Mouse (Mus musculus) midbrain, embryonic 15.5 days (tissue): ENCODE data around the gene Tspan14. TPM values are rescaled to one million over a fixed set of nuclear protein-coding genes. Genes with fewer than 3 reads are reported as not detected.

Source experiments
- ATAC-seq: fragments of 200-750 bp; cut with Nextera tagmentation; replicated peaks from 2 replicates; pipeline ENCODE4 v1.8.0; 2017; ENCODE audit warnings: moderate TSS enrichment
- H3K27ac ChIP-seq: fragments of 300-500 bp; sonication (generic); 2 replicates; pipeline ENCODE4 v1.5.1; 2015; ENCODE audit warnings: mild to moderate bottlenecking, inconsistent platforms
- H3K27me3 ChIP-seq: fragments of 300-500 bp; sonication (generic); replicated peaks from 2 replicates; pipeline ENCODE4 v1.6.1; 2015; ENCODE audit warnings: inconsistent platforms
- H3K36me3 ChIP-seq: fragments of 300-500 bp; sonication (generic); replicated peaks from 2 replicates; pipeline ENCODE4 v1.6.1; 2015; ENCODE audit warnings: inconsistent platforms
- H3K4me1 ChIP-seq: fragments of 300-500 bp; sonication (generic); 2 replicates; pipeline ENCODE4 v1.6.1; 2015; ENCODE audit warnings: inconsistent platforms
- H3K4me2 ChIP-seq: fragments of 300-500 bp; sonication (generic); 2 replicates; pipeline ENCODE4 v1.6.1; 2015; ENCODE audit warnings: inconsistent platforms, mild to moderate bottlenecking, moderate library complexity
- H3K4me3 ChIP-seq: fragments of 300-500 bp; sonication (generic); 2 replicates; pipeline ENCODE4 v1.5.1; 2015; ENCODE audit warnings: mild to moderate bottlenecking, inconsistent platforms
- H3K9ac ChIP-seq: fragments of 300-500 bp; sonication (generic); 2 replicates; pipeline ENCODE4 v1.6.1; 2015; ENCODE audit warnings: mild to moderate bottlenecking, inconsistent platforms
- H3K9me3 ChIP-seq: fragments of 300-500 bp; sonication (generic); 2 replicates; pipeline ENCODE4 v1.6.1; 2016; ENCODE audit warnings: inconsistent platforms
- WGBS: fragments of 180-500 bp; shearing (Covaris S2); methylation state at CpG from one replicate; pipeline ENCODE4 v1.1.7; 2015; ENCODE audit warnings: mixed read lengths; 5-methylcytosine and 5-hydroxymethylcytosine counted together
- polyA plus RNA-seq: library from polyadenylated mRNA; unstranded; fragments of >200 nt; fragmentation: Nextera tagmentation; extraction: Ambion mirVana; gene quantifications from 2 replicates; pipeline ENCODE4 v1.2.1, GENCODE M21; 2015

Gene Tspan14
- polyA plus RNA-seq, 1 experiment from 2014 or later: 68.9 TPM

DNA sequence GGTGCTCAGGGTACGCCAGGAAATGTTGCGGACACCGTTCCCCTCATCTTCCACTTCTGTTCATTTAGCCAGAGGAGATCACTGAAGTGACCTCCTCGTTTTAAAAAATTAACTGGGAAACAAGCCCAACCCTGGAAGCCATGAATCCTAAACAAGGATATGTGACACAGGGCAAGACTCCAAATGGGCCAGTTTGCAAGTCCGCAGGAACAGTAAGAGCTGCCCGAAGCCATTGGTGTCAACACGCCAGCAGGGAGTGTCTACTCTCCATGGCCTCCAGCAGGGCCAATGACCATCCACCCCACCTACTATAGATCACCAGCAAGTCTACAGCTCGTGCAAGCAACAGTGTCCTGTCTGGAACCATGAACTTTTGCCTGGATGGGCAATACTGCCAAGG lies 60.8 kb downstream of the Tspan14 start:
- H3K9ac ChIP-seq: no peak overlapping the region
- no peaks in the 10 kb centered on the region for H3K4me1 ChIP-seq
- no peaks in the 10 kb centered on the region for H3K27me3 ChIP-seq
- no peak overlapping the region for H3K27ac ChIP-seq
- no peak overlapping the region for H3K4me3 ChIP-seq
- H3K36me3 ChIP-seq: peaks cover 18% of the 10 kb centered on the region; the same call in 1 of the 2 replicates
- 92% methylated on average over 8 of the region's 8 CpGs for WGBS
- H3K4me2 ChIP-seq: no peak overlapping the region
- no peak for ATAC-seq
- no peaks in the 10 kb centered on the region for H3K9me3 ChIP-seq

DNA sequence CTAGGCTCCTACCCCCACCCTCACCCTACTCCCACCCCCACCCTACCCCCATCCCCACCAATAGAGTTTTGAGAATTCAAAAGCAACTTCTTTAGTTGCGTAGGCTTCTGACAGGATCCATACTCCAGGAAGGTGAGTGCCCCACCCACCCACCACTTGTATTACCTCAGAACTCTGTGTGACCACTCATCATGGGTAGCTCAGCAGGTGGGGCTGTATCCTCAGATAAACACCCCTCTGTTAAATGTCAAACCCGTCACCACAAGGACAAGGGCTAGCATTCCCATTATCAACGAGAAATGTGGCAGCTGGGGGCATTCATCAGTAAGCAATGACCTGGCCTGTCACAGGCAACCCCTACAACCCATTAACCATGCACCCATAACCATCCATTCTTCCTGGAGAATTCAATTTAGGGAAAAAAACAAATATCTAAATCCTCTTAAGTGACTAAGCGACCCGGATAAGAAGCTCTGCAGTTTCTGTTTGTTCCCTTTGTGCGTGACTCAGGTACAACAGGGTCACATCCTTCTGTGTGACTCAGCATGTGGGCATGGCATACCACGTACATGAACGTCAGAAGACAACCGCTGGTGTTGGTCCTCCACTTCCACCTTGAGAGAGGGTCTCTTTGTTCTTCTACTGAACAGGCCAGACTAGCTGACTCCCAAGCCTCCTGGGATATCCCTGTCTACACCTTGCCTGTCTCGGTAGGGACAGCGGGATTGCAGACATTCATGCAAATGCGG lies 64.1 kb downstream of the Tspan14 start:
- H3K27me3 ChIP-seq: no peaks in the 10 kb centered on the region
- 0 out of 2 replicates have a peak, but pooled peaks cover 10% of the 10 kb centered on the region for H3K36me3 ChIP-seq
- H3K9me3 ChIP-seq: no peaks in the 10 kb centered on the region
- no peak for ATAC-seq
- H3K4me2 ChIP-seq: no peak overlapping the region
- H3K4me1 ChIP-seq: no peaks in the 10 kb centered on the region
- no peak overlapping the region for H3K27ac ChIP-seq
- no peak overlapping the region for H3K9ac ChIP-seq
- no peak overlapping the region for H3K4me3 ChIP-seq
- WGBS: 64% methylated on average over 12 of the region's 12 CpGs

DNA sequence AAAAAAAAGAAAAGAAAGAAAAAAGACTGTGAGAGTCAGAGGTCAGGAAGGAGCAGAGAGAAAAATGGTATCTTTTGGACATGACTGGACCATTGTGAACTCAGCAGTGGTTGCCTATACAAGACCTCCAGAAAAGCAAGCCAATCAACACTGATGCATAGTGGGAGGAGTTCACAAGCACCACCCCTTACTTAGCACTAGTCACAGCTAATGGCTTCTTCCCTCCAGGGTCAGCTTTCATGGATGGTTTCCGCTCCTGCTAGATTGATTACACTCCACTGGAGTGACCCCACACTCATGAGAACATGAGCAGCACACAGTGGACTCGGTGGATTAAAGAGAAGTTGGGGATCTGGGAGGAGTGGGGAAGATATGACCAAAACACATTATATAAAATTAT lies 66.3 kb downstream of the Tspan14 start:
- Histone ChIP-seq H3K4me1 (no peaks in the 10 kb centered on the region), H3K27ac (no peak overlapping the region), H3K9ac (no peak overlapping the region), H3K9me3 (no peaks in the 10 kb centered on the region), H3K4me2 (no peak overlapping the region), H3K4me3 (no peak overlapping the region), H3K27me3 (no peaks in the 10 kb centered on the region), H3K36me3 (no peaks in the 10 kb centered on the region)
- WGBS: 74% methylated on average over 2 of the region's 2 CpGs
- ATAC-seq: no peak

DNA sequence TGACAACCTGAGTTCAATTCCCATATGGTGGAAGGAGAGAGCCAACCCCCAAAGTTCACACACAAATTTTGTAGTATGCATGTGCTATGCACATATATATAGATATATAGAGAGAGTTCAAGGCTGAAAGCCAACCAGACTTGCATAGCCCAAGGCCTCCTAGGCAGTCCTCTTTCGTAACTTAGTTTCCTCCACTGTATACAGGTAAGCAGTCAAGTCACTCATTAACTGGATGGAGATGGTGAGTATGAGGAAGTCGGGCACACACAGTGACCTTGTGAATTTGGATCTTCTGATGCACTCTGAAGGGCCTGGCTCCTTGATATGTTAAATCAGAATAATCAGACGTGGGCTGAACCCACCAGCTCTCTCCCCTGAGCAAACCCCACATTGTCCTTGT lies 68.7 kb downstream of the Tspan14 start:
- peaks cover 6% of the 10 kb centered on the region for H3K4me1 ChIP-seq
- no peak overlapping the region for H3K9ac ChIP-seq
- WGBS: 90% methylated on average over 3 of the region's 3 CpGs
- H3K4me3 ChIP-seq: no peak overlapping the region
- H3K9me3 ChIP-seq: no peaks in the 10 kb centered on the region
- H3K27me3 ChIP-seq: no peaks in the 10 kb centered on the region
- no peak for ATAC-seq
- no peak overlapping the region for H3K27ac ChIP-seq
- no peaks in the 10 kb centered on the region for H3K36me3 ChIP-seq
- H3K4me2 ChIP-seq: no peak overlapping the region

GRCm38 (mm10) chr14:40895681-40896080 lies 70.9 kb downstream of the Tspan14 start:
- H3K9me3 ChIP-seq: no peaks in the 10 kb centered on the region
- 75% methylated on average over 8 of the region's 8 CpGs for WGBS
- H3K9ac ChIP-seq: no peak overlapping the region
- no peak for ATAC-seq
- no peak overlapping the region for H3K4me3 ChIP-seq
- H3K4me2 ChIP-seq: no peak overlapping the region
- H3K36me3 ChIP-seq: no peaks in the 10 kb centered on the region
- no peaks in the 10 kb centered on the region for H3K27me3 ChIP-seq
- no peak overlapping the region for H3K27ac ChIP-seq
- H3K4me1 ChIP-seq: peaks cover 6% of the 10 kb centered on the region

DNA sequence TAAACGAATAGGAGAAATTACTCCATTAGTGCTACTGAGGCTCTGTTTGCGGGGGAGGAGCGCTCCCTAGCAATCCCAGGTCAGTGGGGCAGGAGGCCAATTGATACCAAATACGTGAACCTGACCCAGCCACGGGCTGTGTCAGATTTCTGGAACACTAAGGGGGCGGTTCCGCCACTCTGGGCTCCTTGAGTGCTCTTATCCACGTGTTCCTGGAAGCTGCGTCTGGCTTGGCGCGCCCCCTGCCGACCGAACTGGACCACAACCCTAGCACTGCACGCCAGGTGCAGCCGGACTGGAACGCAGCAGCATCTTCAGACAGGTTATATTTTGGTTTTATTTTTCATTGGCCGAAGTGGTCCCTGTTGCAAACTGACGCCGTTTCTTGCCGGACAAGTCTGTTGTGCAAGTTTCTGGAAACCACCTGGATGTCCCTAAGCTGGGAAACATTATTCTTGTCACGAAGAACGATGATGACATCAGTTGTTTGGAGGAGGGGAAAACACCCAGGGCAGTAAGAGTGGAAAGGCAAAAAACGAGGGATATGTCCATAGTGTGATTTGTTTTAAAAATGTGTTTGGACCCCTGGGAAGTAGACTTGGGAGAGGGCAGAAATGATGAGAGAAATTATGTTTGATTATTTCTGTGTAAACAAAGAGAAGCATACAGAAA lies 71.9 kb downstream of the Tspan14 start:
- WGBS: 14% methylated on average over 23 of the region's 23 CpGs
- Histone ChIP-seq H3K27me3 (no peaks in the 10 kb centered on the region), H3K9me3 (no peaks in the 10 kb centered on the region), H3K4me3 (peak overlapping the region; percentile 24), H3K27ac (no peak overlapping the region), H3K4me1 (peaks cover 6% of the 10 kb centered on the region), H3K4me2 (peak overlapping the region; percentile 53), H3K9ac (peak overlapping the region; percentile 15; the same call in 1 of the 2 replicates), H3K36me3 (no peaks in the 10 kb centered on the region)
- ATAC-seq: peak; percentile 92

DNA sequence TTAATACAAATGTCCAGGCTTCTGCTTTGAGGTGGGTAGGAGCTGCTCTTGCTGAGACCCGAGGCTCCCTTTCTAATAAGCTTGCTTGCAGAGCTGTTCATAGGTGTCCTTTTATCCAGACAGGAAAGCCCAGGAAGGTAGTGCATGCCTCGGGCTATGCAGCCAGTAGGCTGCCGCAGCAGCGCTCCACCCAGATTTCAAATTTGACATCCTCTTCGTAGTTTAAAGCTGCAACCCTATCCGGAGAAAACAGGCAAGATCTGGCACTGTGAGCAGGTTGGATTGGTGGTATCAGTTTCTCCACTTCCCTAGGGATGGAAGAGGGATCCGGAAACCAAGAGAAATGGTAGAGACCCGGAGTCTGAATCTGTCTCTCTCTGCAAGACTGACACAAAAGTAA lies 72.7 kb downstream of the Tspan14 start:
- peaks cover 6% of the 10 kb centered on the region for H3K4me1 ChIP-seq
- no peaks in the 10 kb centered on the region for H3K9me3 ChIP-seq
- peak; percentile 10; the same call in 1 of the 2 replicates for ATAC-seq
- WGBS: 68% methylated on average over 8 of the region's 8 CpGs
- H3K9ac ChIP-seq: no peak overlapping the region
- H3K36me3 ChIP-seq: no peaks in the 10 kb centered on the region
- no peaks in the 10 kb centered on the region for H3K27me3 ChIP-seq
- H3K4me2 ChIP-seq: peak overlapping the region; percentile 53; the same call in 1 of the 2 replicates
- no peak overlapping the region for H3K27ac ChIP-seq
- H3K4me3 ChIP-seq: no peak overlapping the region

DNA sequence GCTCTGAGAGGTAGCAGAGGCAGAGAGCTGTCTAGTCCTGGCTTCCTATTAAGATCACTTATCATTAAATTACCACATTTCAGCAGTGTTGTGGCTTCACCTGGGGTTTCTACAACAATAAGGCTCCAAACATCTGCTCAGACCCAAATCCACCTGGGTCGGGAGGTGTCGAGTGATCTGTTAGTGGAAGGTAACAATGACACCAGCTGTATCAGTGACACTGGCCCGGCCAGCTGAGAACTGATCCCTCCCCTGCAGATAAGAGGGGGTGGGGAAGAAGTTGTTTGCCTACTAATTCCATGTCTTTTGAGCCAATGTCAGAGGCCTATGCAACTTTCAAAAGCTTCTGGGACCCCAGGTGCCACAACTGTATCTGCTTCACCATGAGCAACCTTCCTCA lies 73.4 kb downstream of the Tspan14 start, which contains the start of gene Sh2d4b:
TSS of gene Sh2d4b (minus strand) at position 71 of the 400 bp plus-strand sequence.
- WGBS: 78% methylated on average over 3 of the region's 3 CpGs
- H3K4me2 ChIP-seq: peak within 1 kb of the TSS; percentile 53; the same call in 1 of the 2 replicates
- H3K9me3 ChIP-seq: no peaks in the 10 kb centered on the region

GRCm38 (mm10) chr14:40892326-40892825 lies 74.2 kb downstream of the Tspan14 start:
- Histone ChIP-seq H3K9me3 (no peaks in the 10 kb centered on the region), H3K27me3 (no peaks in the 10 kb centered on the region), H3K27ac (no peak overlapping the region), H3K4me3 (no peak overlapping the region), H3K4me1 (peaks cover 6% of the 10 kb centered on the region), H3K9ac (no peak overlapping the region), H3K4me2 (no peak overlapping the region), H3K36me3 (no peaks in the 10 kb centered on the region)
- ATAC-seq: no peak
- WGBS: 82% methylated on average over 7 of the region's 7 CpGs

More for the DNA sequence above, 73.4 kb downstream of the Tspan14 start, which contains the start of gene Sh2d4b:
- no peaks in the 10 kb centered on the region for H3K27me3 ChIP-seq
- no peak within 1 kb of the TSS for H3K9ac ChIP-seq
- no peak within 1 kb of the TSS for H3K4me3 ChIP-seq
- peaks cover 6% of the 10 kb centered on the region for H3K4me1 ChIP-seq
- no peak for ATAC-seq
- no peak within 1 kb of the TSS for H3K27ac ChIP-seq
- no peaks in the 10 kb centered on the region for H3K36me3 ChIP-seq

GRCm38 (mm10) chr14:40891506-40891905 lies 75.1 kb downstream of the Tspan14 start:
- Histone ChIP-seq H3K4me2 (no peak overlapping the region), H3K9ac (no peak overlapping the region), H3K27me3 (no peaks in the 10 kb centered on the region), H3K4me1 (peaks cover 6% of the 10 kb centered on the region), H3K36me3 (no peaks in the 10 kb centered on the region), H3K4me3 (no peak overlapping the region), H3K9me3 (no peaks in the 10 kb centered on the region), H3K27ac (no peak overlapping the region)
- 96% methylated on average over 4 of the region's 4 CpGs for WGBS
- ATAC-seq: no peak

DNA sequence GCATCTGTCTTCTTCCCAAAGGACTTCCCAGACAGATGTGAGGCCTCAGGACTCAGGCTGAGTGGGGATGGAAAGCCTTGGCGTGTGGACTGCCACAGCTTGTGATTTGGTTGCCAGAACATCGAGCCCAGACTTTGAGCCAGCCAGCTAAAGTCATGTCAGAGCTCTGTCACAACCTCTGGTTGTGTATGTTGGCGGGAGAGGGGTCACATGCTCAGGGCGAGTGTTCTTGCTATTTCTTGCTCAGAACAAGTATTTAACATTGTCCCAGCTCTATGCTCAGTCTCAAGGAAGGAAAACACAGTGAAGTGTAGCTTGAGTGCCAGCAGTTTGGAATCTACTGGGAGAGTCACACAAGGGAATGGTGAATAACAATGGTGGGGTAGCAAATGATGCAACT lies 76.9 kb downstream of the Tspan14 start:
- Histone ChIP-seq H3K4me1 (peaks cover 6% of the 10 kb centered on the region), H3K4me3 (no peak overlapping the region), H3K4me2 (no peak overlapping the region), H3K9me3 (no peaks in the 10 kb centered on the region), H3K27ac (no peak overlapping the region), H3K9ac (no peak overlapping the region), H3K27me3 (no peaks in the 10 kb centered on the region), H3K36me3 (no peaks in the 10 kb centered on the region)
- WGBS: 84% methylated on average over 4 of the region's 4 CpGs
- no peak for ATAC-seq

DNA sequence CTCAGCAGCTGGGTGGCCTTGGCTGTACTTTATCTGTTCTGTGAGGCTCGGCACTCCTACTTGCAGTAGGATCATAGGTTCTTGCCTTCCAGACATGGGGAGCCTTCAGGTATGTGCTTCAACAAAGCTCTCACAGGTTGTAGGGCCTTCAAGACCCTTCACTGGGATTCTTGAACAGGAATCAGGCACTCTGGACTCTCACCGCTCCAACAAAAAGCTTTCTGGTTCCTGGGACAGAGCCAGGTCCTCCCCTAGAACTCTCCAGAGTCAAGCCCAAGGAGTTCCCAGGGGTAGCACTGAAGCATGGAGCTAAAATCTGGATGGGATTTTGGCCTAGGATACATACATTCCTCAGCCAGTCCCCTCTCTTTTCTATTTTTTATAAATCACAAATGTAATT lies 77.4 kb downstream of the Tspan14 start:
- Histone ChIP-seq H3K27ac (no peak overlapping the region), H3K4me3 (no peak overlapping the region), H3K9ac (no peak overlapping the region), H3K9me3 (no peaks in the 10 kb centered on the region), H3K4me1 (peaks cover 1% of the 10 kb centered on the region; the same call in 1 of the 2 replicates), H3K36me3 (no peaks in the 10 kb centered on the region), H3K27me3 (no peaks in the 10 kb centered on the region), H3K4me2 (no peak overlapping the region)
- 95% methylated on average over 2 of the region's 2 CpGs for WGBS
- no peak for ATAC-seq
